ENCODE assay signal across 9 mouse cellular contexts in genomic region chr4:8927276-8927906, GRCm38 (mm10).
A peak's percentile ranks its signal among the peaks of the same experiment; 100 is the strongest.
DNase-seq lines count a peak whose midpoint lies in the region; ATAC-seq and TF ChIP-seq lines count a peak whose summit lies in the region.
"Had no signal": no experiment of that assay in that cellular context is flagged by ENCODE, and none has a peak within 500 bp of the region (broad histone marks: within the 10 kb centered on the region; RNA-seq: fewer than 3 reads in every experiment).

No protein-coding gene starts in this region.

- 22% methylated on average over 8 of the region's 8 CpGs for WGBS in liver, postnatal 0 days (ENCODE audit: insufficient replicate concordance)
- 32% methylated on average over 8 of the region's 8 CpGs for WGBS in liver, embryonic 11.5 days
- WGBS in intestine, embryonic 16.5 days = 40% methylated on average over 8 of the region's 8 CpGs

- no peaks in the 10 kb centered on the region for H3K27me3 ChIP-seq in liver, postnatal 0 days (ENCODE audit: insufficient read depth, low read length)
- H3K27me3 ChIP-seq in liver, embryonic 11.5 days (replicated peaks; ENCODE audit: control insufficient read depth, insufficient read depth, low read length) = no peaks in the 10 kb centered on the region
- no peaks in the 10 kb centered on the region for H3K27me3 ChIP-seq in intestine, embryonic 16.5 days (replicated peaks; ENCODE audit: control insufficient read depth, insufficient read depth, low read length)

- DNase-seq in liver, postnatal 0 days = peak; percentile 45
- DNase-seq in liver, embryonic 11.5 days (ENCODE audit: low spot score) = no peak
- peak; percentile 70 for DNase-seq in T-cell, adult 2 months (ENCODE audit: low spot score)
- DNase-seq in thymus, postnatal 0 days (ENCODE audit: low spot score) = peak; percentile 79
- no peak for DNase-seq in testis, postnatal 14 days (ENCODE audit: low spot score)
- DNase-seq in adrenal gland, adult 18-20 months (ENCODE audit: low spot score in 2 of 2) = no peak
- DNase-seq: cerebellum, postnatal 36 days had no signal

- no peaks in the 10 kb centered on the region for H3K36me3 ChIP-seq in liver, postnatal 0 days (replicated peaks; ENCODE audit: insufficient read depth, low read length)
- no peaks in the 10 kb centered on the region for H3K36me3 ChIP-seq in liver, embryonic 11.5 days (ENCODE audit: control insufficient read depth, insufficient read depth, low read length)
- no peaks in the 10 kb centered on the region for H3K36me3 ChIP-seq in intestine, embryonic 16.5 days (ENCODE audit: control insufficient read depth, insufficient read depth, low read length)
- H3K36me3 ChIP-seq: limb, embryonic 13.5 days had no signal

- ATAC-seq in liver, postnatal 0 days = peak; percentile 47; the same call in 1 of the 2 replicates
- no peak for ATAC-seq in liver, embryonic 11.5 days (replicated peaks; ENCODE audit: low FRiP score)
- ATAC-seq in intestine, embryonic 16.5 days = 0 out of 2 replicates have a peak, but pooled peaks have one; percentile 31

- H3K4me2 ChIP-seq in liver, postnatal 0 days (ENCODE audit: low read depth, low read length) = peak overlapping the region; percentile 15; the same call in 1 of the 2 replicates
- H3K4me2 ChIP-seq in liver, embryonic 11.5 days = no peak overlapping the region
- H3K4me2 ChIP-seq in intestine, embryonic 16.5 days (ENCODE audit: low read depth, low read length) = no peak overlapping the region
- H3K4me2 ChIP-seq: limb, embryonic 13.5 days had no signal

- H3K27ac ChIP-seq in liver, postnatal 0 days (ENCODE audit: low read depth) = peak overlapping the region; percentile 36
- no peak overlapping the region for H3K27ac ChIP-seq in liver, embryonic 11.5 days (ENCODE audit: low read depth, low read length)
- H3K27ac ChIP-seq in intestine, embryonic 16.5 days (ENCODE audit: low read length) = no peak overlapping the region
- H3K27ac ChIP-seq: limb, embryonic 13.5 days had no signal

- no peak overlapping the region for H3K4me3 ChIP-seq in liver, postnatal 0 days (ENCODE audit: low read depth, low read length)
- H3K4me3 ChIP-seq in liver, embryonic 11.5 days (ENCODE audit: low read depth, low read length) = no peak overlapping the region
- H3K4me3 ChIP-seq in intestine, embryonic 16.5 days (ENCODE audit: low read length) = no peak overlapping the region
- H3K4me3 ChIP-seq: limb, embryonic 13.5 days had no signal

- peaks cover 26% of the 10 kb centered on the region for H3K4me1 ChIP-seq in liver, postnatal 0 days (ENCODE audit: insufficient read depth)
- no peaks in the 10 kb centered on the region; the same call in none of the 2 replicates for H3K4me1 ChIP-seq in liver, embryonic 11.5 days (replicated peaks; ENCODE audit: control insufficient read depth, insufficient read depth, low read length)
- H3K4me1 ChIP-seq in intestine, embryonic 16.5 days (ENCODE audit: control insufficient read depth, insufficient read depth, low read length) = peaks cover 2% of the 10 kb centered on the region; the same call in 1 of the 2 replicates

- H3K9ac ChIP-seq in liver, postnatal 0 days (replicated peaks) = no peak overlapping the region
- no peak overlapping the region for H3K9ac ChIP-seq in liver, embryonic 11.5 days (ENCODE audit: low read depth, low read length)
- H3K9ac ChIP-seq in intestine, embryonic 16.5 days (ENCODE audit: low read depth, low read length) = no peak overlapping the region
- H3K9ac ChIP-seq: limb, embryonic 13.5 days had no signal

- TF ChIP-seq EP300 in liver, postnatal 0 days (IDR thresholded peaks at IDR 0.05; ENCODE audit: low read depth) = no peak

- no peaks in the 10 kb centered on the region for H3K9me3 ChIP-seq in liver, postnatal 0 days (ENCODE audit: low read length)
- H3K9me3 ChIP-seq in liver, embryonic 11.5 days (ENCODE audit: control insufficient read depth, low read length) = no peaks in the 10 kb centered on the region
- no peaks in the 10 kb centered on the region for H3K9me3 ChIP-seq in intestine, embryonic 16.5 days (ENCODE audit: control insufficient read depth, low read length)
- H3K9me3 ChIP-seq: limb, embryonic 13.5 days had no signal

- no peak for TF ChIP-seq CTCF in liver, postnatal 0 days (IDR thresholded peaks at IDR 0.05; ENCODE audit: low read depth)

Comparison
In these comparisons a context has a peak if more than half of its experiments do, and no peak if none do; other contexts are left out.
1. DNase-seq: peak in liver, postnatal 0 days (single experiment), T-cell, adult 2 months (single experiment) and thymus, postnatal 0 days (single experiment); none in liver, embryonic 11.5 days (single experiment), testis, postnatal 14 days (single experiment) and adrenal gland, adult 18-20 months (0 of 2).